Mouse (Mus musculus) MEL (cell line): ENCODE measurements around the gene Twnk. TPM values are rescaled to one million over a fixed set of nuclear protein-coding genes. Genes with fewer than 3 reads are reported as not detected.

Experiments used
- DNase-seq: peaks from one replicate; pipeline ENCODE4 v3.0.0; 2011; ENCODE audit warnings: low read depth, low spot score
- H3K27ac ChIP-seq: 2 replicates; pipeline ENCODE4 v1.5.1; 2012; ENCODE audit warnings: low read depth, mild to moderate bottlenecking, control low read depth, low read length, moderate library complexity; ENCODE audit not compliant: control insufficient read depth
- H3K27me3 ChIP-seq, 2 experiments: fragments of 150-350 bp in 1 of 2; sonication (generic) in 1 of 2; 2 replicates each; pipeline ENCODE4 v1.6.1; 2012; ENCODE audit warnings: low read length in 2 of 2, mild to moderate bottlenecking in 2 of 2, improper control_type of control experiment in 1 of 2, moderate library complexity in 1 of 2; ENCODE audit not compliant: insufficient read depth in 2 of 2, control insufficient read depth in 1 of 2
- H3K36me3 ChIP-seq, 2 experiments: 2 replicates each; pipeline ENCODE4 v1.6.1; 2012 to 2014; ENCODE audit warnings: low read length in 2 of 2, improper control_type of control experiment in 1 of 2, inconsistent platforms in 1 of 2, mild to moderate bottlenecking in 1 of 2; ENCODE audit not compliant: insufficient read depth in 2 of 2, control insufficient read depth in 1 of 2
- H3K4me1 ChIP-seq, 2 experiments: fragments of 150-350 bp in 1 of 2; sonication (generic) in 1 of 2; 2 replicates each; pipeline ENCODE4 v1.6.1; 2012; ENCODE audit warnings: low read length in 2 of 2, improper control_type of control experiment in 1 of 2, mild to moderate bottlenecking in 1 of 2; ENCODE audit not compliant: insufficient read depth in 2 of 2, control insufficient read depth in 1 of 2
- H3K4me3 ChIP-seq, 2 experiments: fragments of 150-350 bp in 1 of 2; sonication (generic) in 1 of 2; 2 replicates each; pipeline ENCODE4 v1.5.1; 2012; ENCODE audit warnings: low read depth in 2 of 2, low read length in 2 of 2, mild to moderate bottlenecking in 2 of 2, moderate library complexity in 2 of 2, control low read depth in 1 of 2, improper control_type of control experiment in 1 of 2; ENCODE audit not compliant: control insufficient read depth in 1 of 2, insufficient read depth in 1 of 2
- H3K79me2 ChIP-seq: 2 replicates; pipeline ENCODE4 v1.6.1; 2012; ENCODE audit warnings: mild to moderate bottlenecking, low read length, moderate library complexity; ENCODE audit not compliant: control insufficient read depth, poor library complexity, insufficient read depth
- H3K9ac ChIP-seq: 2 replicates; pipeline ENCODE4 v1.6.1; 2012; ENCODE audit warnings: low read depth, mild to moderate bottlenecking, control low read depth, low read length, moderate library complexity; ENCODE audit not compliant: control insufficient read depth, poor library complexity, severe bottlenecking
- H3K9me3 ChIP-seq: fragments of 150-350 bp; sonication (generic); replicated peaks from 2 replicates; pipeline ENCODE4 v1.6.1; 2012; ENCODE audit warnings: mild to moderate bottlenecking, low read length, improper control_type of control experiment, moderate library complexity; ENCODE audit not compliant: insufficient read depth
- CHD2 ChIP-seq: IDR thresholded peaks from 2 replicates; pipeline ENCODE4 v1.6.1; 2011; ENCODE audit warnings: low read length, improper control_type of control experiment
- CTCF ChIP-seq, 3 experiments: IDR thresholded peaks in 2 of 3; conservative IDR thresholded peaks in 1 of 3; 2 replicates each; pipeline ENCODE4 v1.5.1; 2011 to 2012; ENCODE audit warnings: low read length in 3 of 3, low read depth in 2 of 3, mild to moderate bottlenecking in 2 of 3, improper control_type of control experiment in 1 of 3, inconsistent platforms in 1 of 3, mixed read lengths in 1 of 3, moderate library complexity in 1 of 3; ENCODE audit not compliant: control insufficient read depth in 1 of 3, insufficient read depth in 1 of 3, poor library complexity in 1 of 3, severe bottlenecking in 1 of 3
- E2F4 ChIP-seq: IDR thresholded peaks from 2 replicates; pipeline ENCODE4 v1.6.1; 2011; ENCODE audit warnings: low read depth, low read length, improper control_type of control experiment, borderline replicate concordance
- ETS1 ChIP-seq: IDR thresholded peaks from 2 replicates; pipeline ENCODE4 v1.6.1; 2012; ENCODE audit warnings: low read depth, mild to moderate bottlenecking, inconsistent platforms, low read length, improper control_type of control experiment, moderate library complexity
- HCFC1 ChIP-seq: IDR thresholded peaks from 2 replicates; pipeline ENCODE4 v1.6.1; 2012; ENCODE audit warnings: low read depth, mild to moderate bottlenecking, inconsistent platforms, low read length, improper control_type of control experiment, moderate library complexity
- JUND ChIP-seq: IDR thresholded peaks from 2 replicates; pipeline ENCODE4 v1.6.1; 2011; ENCODE audit warnings: low read depth, mild to moderate bottlenecking, improper control_type of control experiment, low read length
- MAFK ChIP-seq: IDR thresholded peaks from 2 replicates; pipeline ENCODE4 v1.6.1; 2011; ENCODE audit warnings: low read depth, mild to moderate bottlenecking, low read length, improper control_type of control experiment, borderline replicate concordance
- MAX ChIP-seq: IDR thresholded peaks from 2 replicates; pipeline ENCODE4 v1.6.1; 2011; ENCODE audit warnings: low read length, improper control_type of control experiment
- MAZ ChIP-seq: IDR thresholded peaks from 2 replicates; pipeline ENCODE4 v1.6.1; 2012; ENCODE audit warnings: low read depth, mild to moderate bottlenecking, inconsistent platforms, low read length, improper control_type of control experiment
- MYB ChIP-seq: IDR thresholded peaks from 2 replicates; pipeline ENCODE4 v1.6.1; 2011; ENCODE audit warnings: mild to moderate bottlenecking, low read depth, low read length, improper control_type of control experiment
- MYC ChIP-seq: IDR thresholded peaks from 2 replicates; pipeline ENCODE4 v1.6.1; 2011; ENCODE audit warnings: low read depth, mild to moderate bottlenecking, low read length, improper control_type of control experiment, moderate library complexity
- POLR2A ChIP-seq, 2 experiments: IDR thresholded peaks; 2 replicates each; pipeline ENCODE4 v1.6.1; 2011 to 2012; ENCODE audit warnings: low read length in 2 of 2, mild to moderate bottlenecking in 2 of 2, control low read depth in 1 of 2, improper control_type of control experiment in 1 of 2, low read depth in 1 of 2, moderate library complexity in 1 of 2; ENCODE audit not compliant: control insufficient read depth in 1 of 2, insufficient read depth in 1 of 2, poor library complexity in 1 of 2
- POLR2AphosphoS5 ChIP-seq: IDR thresholded peaks from 2 replicates; pipeline ENCODE4 v1.6.1; 2012; ENCODE audit warnings: low read depth, borderline replicate concordance, mild to moderate bottlenecking, inconsistent platforms, low read length, moderate library complexity, mixed read lengths
- RAD21 ChIP-seq: IDR thresholded peaks from 2 replicates; pipeline ENCODE4 v1.6.1; 2011; ENCODE audit warnings: mild to moderate bottlenecking, low read depth, low read length, improper control_type of control experiment
- SIN3A ChIP-seq: IDR thresholded peaks from 2 replicates; pipeline ENCODE4 v1.6.1; 2012; ENCODE audit warnings: low read length, improper control_type of control experiment, inconsistent platforms
- SMC3 ChIP-seq: IDR thresholded peaks from 2 replicates; pipeline ENCODE4 v1.6.1; 2011; ENCODE audit warnings: low read depth, low read length, improper control_type of control experiment
- TBP ChIP-seq: IDR thresholded peaks from 2 replicates; pipeline ENCODE4 v1.8.0; 2011; ENCODE audit warnings: low read depth, low read length, improper control_type of control experiment
- UBTF ChIP-seq: IDR thresholded peaks from 2 replicates; pipeline ENCODE4 v1.6.1; 2012; ENCODE audit warnings: low read depth, mild to moderate bottlenecking, inconsistent platforms, low read length, improper control_type of control experiment, moderate library complexity, borderline replicate concordance; ENCODE audit not compliant: insufficient read depth
- USF1 ChIP-seq: IDR thresholded peaks from 2 replicates; pipeline ENCODE4 v1.6.1; 2014; ENCODE audit warnings: low read depth, mild to moderate bottlenecking, inconsistent platforms, low read length, improper control_type of control experiment, moderate library complexity
- USF2 ChIP-seq, 2 experiments: IDR thresholded peaks; 2 replicates each; pipeline ENCODE4 v1.6.1; 2011 to 2012; ENCODE audit warnings: improper control_type of control experiment in 2 of 2, low read length in 2 of 2, borderline replicate concordance in 1 of 2, inconsistent platforms in 1 of 2, low read depth in 1 of 2, mild to moderate bottlenecking in 1 of 2; ENCODE audit not compliant: insufficient read depth in 1 of 2
- ZC3H11A ChIP-seq: IDR thresholded peaks from 2 replicates; pipeline ENCODE4 v1.6.1; 2012; ENCODE audit warnings: low read depth, mild to moderate bottlenecking, inconsistent platforms, low read length, improper control_type of control experiment
- ZKSCAN1 ChIP-seq: IDR thresholded peaks from 2 replicates; pipeline ENCODE4 v1.6.1; 2012; ENCODE audit warnings: low read depth, mild to moderate bottlenecking, inconsistent platforms, low read length, improper control_type of control experiment, moderate library complexity
- ZNF384 ChIP-seq: IDR thresholded peaks from 2 replicates; pipeline ENCODE4 v1.6.1; 2012; ENCODE audit warnings: low read depth, mild to moderate bottlenecking, inconsistent platforms, low read length, improper control_type of control experiment
- polyA plus RNA-seq, 2 experiments: library from polyadenylated mRNA; stranded (reverse) in 1 of 2; unstranded in 1 of 2; fragments of >175 nt in 1 of 2; fragments of >200 nt in 1 of 2; gene quantifications; 2 replicates each; pipeline versions ENCODE4 v1.2.1 to v1.2.4; 2012; ENCODE audit warnings: low replicate concordance in 2 of 2, low read depth in 1 of 2; ENCODE audit not compliant: insufficient read length in 2 of 2, insufficient read depth in 1 of 2, missing spikeins in 1 of 2
- total RNA-seq: library from RNA; depleted of rRNA; stranded (reverse); fragments of 300-350 nt; gene quantifications from 2 replicates; pipeline ENCODE4 v1.2.3, GENCODE M21; 2012

Twnk gene
- total and polyA plus RNA-seq, 3 experiments, result 37.5 to 55.6 TPM; not detected in 1

GRCm38 (mm10) chr19:44991031-44991430, 14.4 kb upstream of the Twnk start:
- H3K27me3 ChIP-seq, result no peaks in the 10 kb centered on the region
- H3K9ac ChIP-seq, result no peak overlapping the region
- no peak for TF ChIP-seq JUND
- TF ChIP-seq MAX, result no peak
- no peak for TF ChIP-seq MYB
- no peak for TF ChIP-seq USF2 (IDR thresholded peaks at IDR 0.05; ENCODE audit: borderline replicate concordance in 1 of 2, insufficient read depth in 1 of 2, low read depth in 1 of 2, low read length in 2 of 2)
- TF ChIP-seq E2F4, result no peak
- no peak for TF ChIP-seq CHD2
- TF ChIP-seq POLR2A (IDR thresholded peaks at IDR 0.05; ENCODE audit: control insufficient read depth in 1 of 2, insufficient read depth in 1 of 2, low read depth in 1 of 2, low read length in 2 of 2, poor library complexity in 1 of 2), result no peak
- TF ChIP-seq MYC, result no peak
- no peak for TF ChIP-seq SIN3A
- no peak for TF ChIP-seq SMC3
- TF ChIP-seq USF1, result no peak
- TF ChIP-seq ETS1, result no peak
- no peak for TF ChIP-seq ZC3H11A
- no peak for TF ChIP-seq RAD21
- TF ChIP-seq TBP, result no peak
- no peak for TF ChIP-seq HCFC1
- TF ChIP-seq, all 39 proteins: peak for 0
- H3K36me3 ChIP-seq, result peaks cover 0 to 3% of the 10 kb centered on the region in 2 experiments; a peak in 1 of 4 replicates
- H3K9me3 ChIP-seq, result no peaks in the 10 kb centered on the region
- no peak overlapping the region for H3K27ac ChIP-seq
- DNase-seq, result no peak
- peaks cover under 1 to 3% of the 10 kb centered on the region in 2 experiments; a peak in 2 of 4 replicates for H3K4me1 ChIP-seq
- H3K79me2 ChIP-seq, result no peaks in the 10 kb centered on the region
- no peak overlapping the region for H3K4me3 ChIP-seq

GRCm38 (mm10) chr19:44992246-44992645, 13.2 kb upstream of the Twnk start:
- H3K36me3 ChIP-seq, result no peaks in the 10 kb centered on the region
- H3K4me3 ChIP-seq, result no peak overlapping the region
- no peak overlapping the region for H3K9ac ChIP-seq
- H3K4me1 ChIP-seq, result peaks cover 0 to 5% of the 10 kb centered on the region in 2 experiments; a peak in 3 of 4 replicates
- no peaks in the 10 kb centered on the region for H3K79me2 ChIP-seq
- no peak for DNase-seq
- TF ChIP-seq POLR2A (IDR thresholded peaks at IDR 0.05; ENCODE audit: control insufficient read depth in 1 of 2, insufficient read depth in 1 of 2, low read depth in 1 of 2, low read length in 2 of 2, poor library complexity in 1 of 2) (no peak), UBTF (no peak), CTCF (IDR thresholded peaks at IDR 0.05 in 2 of 3, conservative IDR thresholded peaks at IDR 0.05 in 1 of 3; ENCODE audit: control insufficient read depth in 1 of 3, insufficient read depth in 1 of 3, low read depth in 2 of 3, low read length in 3 of 3, poor library complexity in 1 of 3, severe bottlenecking in 1 of 3) (no peak), MAFK (no peak), RAD21 (no peak), POLR2AphosphoS5 (no peak), ZNF384 (no peak), USF1 (no peak), MAZ (no peak), ZKSCAN1 (no peak), MAX (no peak), CHD2 (no peak), ETS1 (no peak)
- no peak overlapping the region for H3K27ac ChIP-seq
- H3K27me3 ChIP-seq, result no peaks in the 10 kb centered on the region
- no peaks in the 10 kb centered on the region for H3K9me3 ChIP-seq
